Mouse (Mus musculus) MEL (cell line): ENCODE measurements around the gene Gm8439. TPM values are rescaled to one million over a fixed set of nuclear protein-coding genes. Genes with fewer than 3 reads are reported as not detected.

Experiments
- DNase-seq: peaks from one replicate; pipeline ENCODE4 v3.0.0; 2011; ENCODE audit warnings: low read depth, low spot score
- H3K27ac ChIP-seq: 2 replicates; pipeline ENCODE4 v1.5.1; 2012; ENCODE audit warnings: low read depth, mild to moderate bottlenecking, control low read depth, low read length, moderate library complexity; ENCODE audit not compliant: control insufficient read depth
- H3K27me3 ChIP-seq, 2 experiments: fragments of 150-350 bp in 1 of 2; sonication (generic) in 1 of 2; 2 replicates each; pipeline ENCODE4 v1.6.1; 2012; ENCODE audit warnings: low read length in 2 of 2, mild to moderate bottlenecking in 2 of 2, improper control_type of control experiment in 1 of 2, moderate library complexity in 1 of 2; ENCODE audit not compliant: insufficient read depth in 2 of 2, control insufficient read depth in 1 of 2
- H3K36me3 ChIP-seq, 2 experiments: 2 replicates each; pipeline ENCODE4 v1.6.1; 2012 to 2014; ENCODE audit warnings: low read length in 2 of 2, improper control_type of control experiment in 1 of 2, inconsistent platforms in 1 of 2, mild to moderate bottlenecking in 1 of 2; ENCODE audit not compliant: insufficient read depth in 2 of 2, control insufficient read depth in 1 of 2
- H3K4me1 ChIP-seq, 2 experiments: fragments of 150-350 bp in 1 of 2; sonication (generic) in 1 of 2; 2 replicates each; pipeline ENCODE4 v1.6.1; 2012; ENCODE audit warnings: low read length in 2 of 2, improper control_type of control experiment in 1 of 2, mild to moderate bottlenecking in 1 of 2; ENCODE audit not compliant: insufficient read depth in 2 of 2, control insufficient read depth in 1 of 2
- H3K4me3 ChIP-seq, 2 experiments: fragments of 150-350 bp in 1 of 2; sonication (generic) in 1 of 2; 2 replicates each; pipeline ENCODE4 v1.5.1; 2012; ENCODE audit warnings: low read depth in 2 of 2, low read length in 2 of 2, mild to moderate bottlenecking in 2 of 2, moderate library complexity in 2 of 2, control low read depth in 1 of 2, improper control_type of control experiment in 1 of 2; ENCODE audit not compliant: control insufficient read depth in 1 of 2, insufficient read depth in 1 of 2
- H3K79me2 ChIP-seq: 2 replicates; pipeline ENCODE4 v1.6.1; 2012; ENCODE audit warnings: mild to moderate bottlenecking, low read length, moderate library complexity; ENCODE audit not compliant: control insufficient read depth, poor library complexity, insufficient read depth
- H3K9ac ChIP-seq: 2 replicates; pipeline ENCODE4 v1.6.1; 2012; ENCODE audit warnings: low read depth, mild to moderate bottlenecking, control low read depth, low read length, moderate library complexity; ENCODE audit not compliant: control insufficient read depth, poor library complexity, severe bottlenecking
- H3K9me3 ChIP-seq: fragments of 150-350 bp; sonication (generic); replicated peaks from 2 replicates; pipeline ENCODE4 v1.6.1; 2012; ENCODE audit warnings: mild to moderate bottlenecking, low read length, improper control_type of control experiment, moderate library complexity; ENCODE audit not compliant: insufficient read depth
- BHLHE40 ChIP-seq: IDR thresholded peaks from 2 replicates; pipeline ENCODE4 v1.6.1; 2012; ENCODE audit warnings: low read depth, mild to moderate bottlenecking, inconsistent platforms, low read length, improper control_type of control experiment, borderline replicate concordance
- CHD1 ChIP-seq: IDR thresholded peaks from 2 replicates; pipeline ENCODE4 v1.6.1; 2012; ENCODE audit warnings: low read depth, mild to moderate bottlenecking, inconsistent platforms, low read length, improper control_type of control experiment
- CHD2 ChIP-seq: IDR thresholded peaks from 2 replicates; pipeline ENCODE4 v1.6.1; 2011; ENCODE audit warnings: low read length, improper control_type of control experiment
- CTCF ChIP-seq, 3 experiments: IDR thresholded peaks in 2 of 3; conservative IDR thresholded peaks in 1 of 3; 2 replicates each; pipeline ENCODE4 v1.5.1; 2011 to 2012; ENCODE audit warnings: low read length in 3 of 3, low read depth in 2 of 3, mild to moderate bottlenecking in 2 of 3, improper control_type of control experiment in 1 of 3, inconsistent platforms in 1 of 3, mixed read lengths in 1 of 3, moderate library complexity in 1 of 3; ENCODE audit not compliant: control insufficient read depth in 1 of 3, insufficient read depth in 1 of 3, poor library complexity in 1 of 3, severe bottlenecking in 1 of 3
- E2F4 ChIP-seq: IDR thresholded peaks from 2 replicates; pipeline ENCODE4 v1.6.1; 2011; ENCODE audit warnings: low read depth, low read length, improper control_type of control experiment, borderline replicate concordance
- ELF1 ChIP-seq: IDR thresholded peaks from 2 replicates; pipeline ENCODE4 v1.6.1; 2014; ENCODE audit warnings: low read depth, mild to moderate bottlenecking, inconsistent platforms, low read length, improper control_type of control experiment, moderate library complexity
- ETS1 ChIP-seq: IDR thresholded peaks from 2 replicates; pipeline ENCODE4 v1.6.1; 2012; ENCODE audit warnings: low read depth, mild to moderate bottlenecking, inconsistent platforms, low read length, improper control_type of control experiment, moderate library complexity
- GABPA ChIP-seq: IDR thresholded peaks from 2 replicates; pipeline ENCODE4 v1.6.1; 2012; ENCODE audit warnings: low read depth, mild to moderate bottlenecking, inconsistent platforms, low read length, improper control_type of control experiment, moderate library complexity
- GATA1 ChIP-seq: IDR thresholded peaks from 2 replicates; pipeline ENCODE4 v1.6.1; 2011; ENCODE audit warnings: low read depth, low read length, improper control_type of control experiment
- MAFK ChIP-seq: IDR thresholded peaks from 2 replicates; pipeline ENCODE4 v1.6.1; 2011; ENCODE audit warnings: low read depth, mild to moderate bottlenecking, low read length, improper control_type of control experiment, borderline replicate concordance
- MYB ChIP-seq: IDR thresholded peaks from 2 replicates; pipeline ENCODE4 v1.6.1; 2011; ENCODE audit warnings: mild to moderate bottlenecking, low read depth, low read length, improper control_type of control experiment
- NRF1 ChIP-seq: IDR thresholded peaks from 2 replicates; pipeline ENCODE4 v1.6.1; 2014; ENCODE audit warnings: low read depth, mild to moderate bottlenecking, inconsistent platforms, low read length, improper control_type of control experiment, moderate library complexity; ENCODE audit not compliant: poor library complexity, insufficient read depth, severe bottlenecking
- POLR2AphosphoS5 ChIP-seq: IDR thresholded peaks from 2 replicates; pipeline ENCODE4 v1.6.1; 2012; ENCODE audit warnings: low read depth, borderline replicate concordance, mild to moderate bottlenecking, inconsistent platforms, low read length, moderate library complexity, mixed read lengths
- SMC3 ChIP-seq: IDR thresholded peaks from 2 replicates; pipeline ENCODE4 v1.6.1; 2011; ENCODE audit warnings: low read depth, low read length, improper control_type of control experiment
- TAL1 ChIP-seq: IDR thresholded peaks from 2 replicates; pipeline ENCODE4 v1.6.1; 2012; ENCODE audit warnings: mild to moderate bottlenecking, inconsistent platforms, low read length, moderate library complexity, mixed read lengths
- TBP ChIP-seq: IDR thresholded peaks from 2 replicates; pipeline ENCODE4 v1.8.0; 2011; ENCODE audit warnings: low read depth, low read length, improper control_type of control experiment
- UBTF ChIP-seq: IDR thresholded peaks from 2 replicates; pipeline ENCODE4 v1.6.1; 2012; ENCODE audit warnings: low read depth, mild to moderate bottlenecking, inconsistent platforms, low read length, improper control_type of control experiment, moderate library complexity, borderline replicate concordance; ENCODE audit not compliant: insufficient read depth
- USF1 ChIP-seq: IDR thresholded peaks from 2 replicates; pipeline ENCODE4 v1.6.1; 2014; ENCODE audit warnings: low read depth, mild to moderate bottlenecking, inconsistent platforms, low read length, improper control_type of control experiment, moderate library complexity
- USF2 ChIP-seq, 2 experiments: IDR thresholded peaks; 2 replicates each; pipeline ENCODE4 v1.6.1; 2011 to 2012; ENCODE audit warnings: improper control_type of control experiment in 2 of 2, low read length in 2 of 2, borderline replicate concordance in 1 of 2, inconsistent platforms in 1 of 2, low read depth in 1 of 2, mild to moderate bottlenecking in 1 of 2; ENCODE audit not compliant: insufficient read depth in 1 of 2
- ZKSCAN1 ChIP-seq: IDR thresholded peaks from 2 replicates; pipeline ENCODE4 v1.6.1; 2012; ENCODE audit warnings: low read depth, mild to moderate bottlenecking, inconsistent platforms, low read length, improper control_type of control experiment, moderate library complexity
- ZNF384 ChIP-seq: IDR thresholded peaks from 2 replicates; pipeline ENCODE4 v1.6.1; 2012; ENCODE audit warnings: low read depth, mild to moderate bottlenecking, inconsistent platforms, low read length, improper control_type of control experiment
- polyA plus RNA-seq, 2 experiments: library from polyadenylated mRNA; stranded (reverse) in 1 of 2; unstranded in 1 of 2; fragments of >175 nt in 1 of 2; fragments of >200 nt in 1 of 2; gene quantifications; 2 replicates each; pipeline versions ENCODE4 v1.2.1 to v1.2.4; 2012; ENCODE audit warnings: low replicate concordance in 2 of 2, low read depth in 1 of 2; ENCODE audit not compliant: insufficient read length in 2 of 2, insufficient read depth in 1 of 2, missing spikeins in 1 of 2
- total RNA-seq: library from RNA; depleted of rRNA; stranded (reverse); fragments of 300-350 nt; gene quantifications from 2 replicates; pipeline ENCODE4 v1.2.3, GENCODE M21; 2012

The Gm8439 gene
- total and polyA plus RNA-seq, 3 experiments, result not detected

GRCm38 (mm10) chr4:120570438-120571069 lies 18.0 kb upstream of the Gm8439 start:
- H3K9me3 ChIP-seq, result no peaks in the 10 kb centered on the region
- peaks cover 36% of the 10 kb centered on the region for H3K79me2 ChIP-seq
- H3K9ac ChIP-seq, result peak overlapping the region; percentile 99
- H3K4me1 ChIP-seq, result peaks cover 8 to 14% of the 10 kb centered on the region in 2 experiments
- H3K36me3 ChIP-seq, result peaks cover 4 to 31% of the 10 kb centered on the region in 2 experiments
- H3K27ac ChIP-seq, result peak overlapping the region; percentile 61
- H3K4me3 ChIP-seq, result peak overlapping the region; percentile 91 to 99
- no peaks in the 10 kb centered on the region for H3K27me3 ChIP-seq
- no peak for TF ChIP-seq CHD1
- 0 out of 2 replicates have a peak, but pooled peaks have one; percentile 7 for TF ChIP-seq SMC3
- no peak for DNase-seq

GRCm38 (mm10) chr4:120571070-120571464 lies 17.5 kb upstream of the Gm8439 start:
- TF ChIP-seq TAL1 (no peak), ZKSCAN1 (no peak), USF2 (IDR thresholded peaks at IDR 0.05; ENCODE audit: borderline replicate concordance in 1 of 2, insufficient read depth in 1 of 2, low read depth in 1 of 2, low read length in 2 of 2) (no peak), NRF1 (no peak), MAFK (no peak), E2F4 (no peak)
- Histone ChIP-seq H3K27ac (no peak overlapping the region), H3K9ac (peak overlapping the region; percentile 99), H3K27me3 (no peaks in the 10 kb centered on the region), H3K36me3 (peaks cover 0 to 31% of the 10 kb centered on the region in 2 experiments; a peak in 3 of 4 replicates), H3K9me3 (no peaks in the 10 kb centered on the region), H3K4me3 (peak overlapping the region in 1 of 2 experiments; percentile 91; a peak in 3 of 4 replicates), H3K79me2 (peaks cover 33% of the 10 kb centered on the region), H3K4me1 (peaks cover 8 to 14% of the 10 kb centered on the region in 2 experiments)
- no peak for DNase-seq

- Histone ChIP-seq H3K4me1 (peaks cover 8 to 14% of the 10 kb centered on the region in 2 experiments), H3K27ac (no peak overlapping the region), H3K9ac (no peak overlapping the region), H3K36me3 (peaks cover 0 to 28% of the 10 kb centered on the region in 2 experiments; a peak in 2 of 4 replicates), H3K4me3 (no peak overlapping the region), H3K27me3 (no peaks in the 10 kb centered on the region), H3K9me3 (no peaks in the 10 kb centered on the region), H3K79me2 (peaks cover 29% of the 10 kb centered on the region)
- no peak for DNase-seq
- no peak for TF ChIP-seq GATA1
- TF ChIP-seq USF1, result no peak
- TF ChIP-seq ELF1, result no peak
- TF ChIP-seq MAFK, result no peak
- TF ChIP-seq TBP, result no peak
- no peak for TF ChIP-seq ETS1
- no peak for TF ChIP-seq UBTF
- TF ChIP-seq MYB, result no peak
- TF ChIP-seq ZNF384, result no peak
- no peak for TF ChIP-seq GABPA
- no peak for TF ChIP-seq SMC3
- no peak for TF ChIP-seq BHLHE40
- TF ChIP-seq CTCF (IDR thresholded peaks at IDR 0.05 in 2 of 3, conservative IDR thresholded peaks at IDR 0.05 in 1 of 3; ENCODE audit: control insufficient read depth in 1 of 3, insufficient read depth in 1 of 3, low read depth in 2 of 3, low read length in 3 of 3, poor library complexity in 1 of 3, severe bottlenecking in 1 of 3), result no peak
- no peak for TF ChIP-seq POLR2AphosphoS5
- TF ChIP-seq CHD2, result no peak
Measured at GRCm38 (mm10) chr4:120571691-120572090, 16.9 kb upstream of the Gm8439 start.
